Mouse (Mus musculus): Measurements from ENCODE around the gene Lce1m. TPM values are rescaled to one million over a fixed set of nuclear protein-coding genes. Genes with fewer than 3 reads are reported as not detected.

Gene Lce1m
- polyA plus RNA-seq, 1 experiment from 2014 or later, result not detected

- H3K4me1 ChIP-seq, result no peaks in the 10 kb centered on the region
- no peak overlapping the region for H3K27ac ChIP-seq
- H3K27me3 ChIP-seq (replicated peaks), result no peaks in the 10 kb centered on the region
- no peaks in the 10 kb centered on the region for H3K36me3 ChIP-seq
- ATAC-seq, result no peak
- H3K9ac ChIP-seq, result no peak overlapping the region
- no peaks in the 10 kb centered on the region for H3K9me3 ChIP-seq (replicated peaks)
- no peak overlapping the region for H3K4me3 ChIP-seq
- 63% methylated on average over 3 of the region's 3 CpGs for WGBS (ENCODE audit: insufficient replicate concordance)
- H3K4me2 ChIP-seq, result no peak overlapping the region
Measured at GRCm38 (mm10) chr3:93000621-93001020, 18.2 kb downstream of the Lce1m start.

GRCm38 (mm10) chr3:92998691-92999090, 20.2 kb downstream of the Lce1m start:
- no peaks in the 10 kb centered on the region for H3K36me3 ChIP-seq
- H3K4me1 ChIP-seq, result no peaks in the 10 kb centered on the region
- H3K9me3 ChIP-seq (replicated peaks), result no peaks in the 10 kb centered on the region
- H3K9ac ChIP-seq, result no peak overlapping the region
- no peak overlapping the region for H3K4me3 ChIP-seq
- WGBS (ENCODE audit: insufficient replicate concordance), result 10% methylated on average over 7 of the region's 7 CpGs
- H3K27ac ChIP-seq, result no peak overlapping the region
- H3K4me2 ChIP-seq, result no peak overlapping the region
- peak; percentile 60 for ATAC-seq
- no peaks in the 10 kb centered on the region for H3K27me3 ChIP-seq (replicated peaks)

- Histone ChIP-seq H3K27me3 (replicated peaks) (no peaks in the 10 kb centered on the region), H3K27ac (no peak within 1 kb of the TSS), H3K4me2 (no peak within 1 kb of the TSS), H3K4me1 (no peaks in the 10 kb centered on the region), H3K4me3 (no peak within 1 kb of the TSS), H3K9ac (no peak within 1 kb of the TSS), H3K36me3 (no peaks in the 10 kb centered on the region), H3K9me3 (replicated peaks) (no peaks in the 10 kb centered on the region)
- no peak for ATAC-seq
Measured at GRCm38 (mm10) chr3:92991926-92992325, 26.9 kb downstream of the Lce1m start, which contains the start of gene Lce3f. Gene Lce3f (plus strand): TSS chr3:92992226.

DNA sequence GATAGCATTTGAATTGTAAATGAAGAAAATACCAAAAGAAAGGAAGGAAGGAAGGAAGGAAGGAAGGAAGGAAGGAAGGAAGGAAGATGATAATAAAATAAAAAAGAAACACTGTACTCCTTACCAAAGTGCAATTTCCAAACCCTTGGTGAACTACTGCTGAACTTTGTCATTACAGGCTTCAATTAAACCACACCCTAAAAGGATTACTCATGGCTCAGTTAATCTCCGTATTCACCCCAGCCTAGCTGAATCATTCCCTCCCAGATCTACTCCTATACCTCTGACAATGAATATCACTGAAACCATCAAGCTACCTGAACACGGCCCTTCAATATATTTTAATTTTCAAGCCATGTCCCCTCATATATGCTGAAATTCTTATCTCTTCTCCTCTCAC, 40.4 kb downstream of the Lce1m start:
- Histone ChIP-seq H3K4me3 (no peak overlapping the region), H3K4me1 (no peaks in the 10 kb centered on the region), H3K27me3 (replicated peaks) (no peaks in the 10 kb centered on the region), H3K36me3 (no peaks in the 10 kb centered on the region), H3K27ac (no peak overlapping the region), H3K9me3 (replicated peaks) (no peaks in the 10 kb centered on the region), H3K4me2 (no peak overlapping the region), H3K9ac (no peak overlapping the region)
- no peak for ATAC-seq
- 58% methylated on average over 2 of the region's 2 CpGs for WGBS (ENCODE audit: insufficient replicate concordance)

Other genes with a start within 250 kb of the Lce1m start
- gene Lce1i, start 240.2 kb downstream of the Lce1m start, polyA plus RNA-seq (2016; fragmentation: Nextera tagmentation; extraction: Ambion mirVana), result not detected in 2 replicates
- not detected in 2 replicates for gene Lce1j, start 228.5 kb downstream of the Lce1m start, polyA plus RNA-seq (2016; fragmentation: Nextera tagmentation; extraction: Ambion mirVana)
- gene Lce1k, start 211.2 kb downstream of the Lce1m start, polyA plus RNA-seq (2016; fragmentation: Nextera tagmentation; extraction: Ambion mirVana), result not detected in 2 replicates
- gene Kprp, start 191.8 kb downstream of the Lce1m start, polyA plus RNA-seq (2016; fragmentation: Nextera tagmentation; extraction: Ambion mirVana), result not detected in 2 replicates
- gene Lce1l, start 167.8 kb downstream of the Lce1m start, polyA plus RNA-seq (2016; fragmentation: Nextera tagmentation; extraction: Ambion mirVana), result not detected in 2 replicates
- gene 2310050C09Rik, start 148.8 kb downstream of the Lce1m start, polyA plus RNA-seq (2016; fragmentation: Nextera tagmentation; extraction: Ambion mirVana), result not detected in 2 replicates
- gene Lce3a, start 92.8 kb downstream of the Lce1m start, polyA plus RNA-seq (2016; fragmentation: Nextera tagmentation; extraction: Ambion mirVana), result not detected in 2 replicates
- gene Lce3b, start 86.1 kb downstream of the Lce1m start, polyA plus RNA-seq (2016; fragmentation: Nextera tagmentation; extraction: Ambion mirVana), result not detected in 2 replicates
- not detected in 2 replicates for gene Lce3c, start 74.6 kb downstream of the Lce1m start, polyA plus RNA-seq (2016; fragmentation: Nextera tagmentation; extraction: Ambion mirVana)
- not detected in 2 replicates for gene Lce3d, start 61.7 kb downstream of the Lce1m start, polyA plus RNA-seq (2016; fragmentation: Nextera tagmentation; extraction: Ambion mirVana)
- gene Lce3e, start 52.0 kb downstream of the Lce1m start, polyA plus RNA-seq (2016; fragmentation: Nextera tagmentation; extraction: Ambion mirVana), result not detected in 2 replicates
- gene Lce3f, start 26.8 kb downstream of the Lce1m start, polyA plus RNA-seq (2016; fragmentation: Nextera tagmentation; extraction: Ambion mirVana), result not detected in 2 replicates
- gene Crct1, start 3.4 kb downstream of the Lce1m start, polyA plus RNA-seq (2016; fragmentation: Nextera tagmentation; extraction: Ambion mirVana), result not detected in 2 replicates
- gene Gm4858, start 49.8 kb upstream of the Lce1m start, polyA plus RNA-seq (2016; fragmentation: Nextera tagmentation; extraction: Ambion mirVana), result not detected in 2 replicates
- gene Crnn, start 125.7 kb upstream of the Lce1m start, polyA plus RNA-seq (2016; fragmentation: Nextera tagmentation; extraction: Ambion mirVana), result not detected in 2 replicates
- gene Flg2, start 178.2 kb upstream of the Lce1m start, polyA plus RNA-seq (2016; fragmentation: Nextera tagmentation; extraction: Ambion mirVana), result not detected in 2 replicates